Mouse (Mus musculus): ENCODE results near the gene Ndufs7. TPM values are rescaled to one million over a fixed set of nuclear protein-coding genes. Genes with fewer than 3 reads are reported as not detected.

Gene Ndufs7
- polyA plus RNA-seq, 1 experiment from 2014 or later, result 223 TPM

DNA sequence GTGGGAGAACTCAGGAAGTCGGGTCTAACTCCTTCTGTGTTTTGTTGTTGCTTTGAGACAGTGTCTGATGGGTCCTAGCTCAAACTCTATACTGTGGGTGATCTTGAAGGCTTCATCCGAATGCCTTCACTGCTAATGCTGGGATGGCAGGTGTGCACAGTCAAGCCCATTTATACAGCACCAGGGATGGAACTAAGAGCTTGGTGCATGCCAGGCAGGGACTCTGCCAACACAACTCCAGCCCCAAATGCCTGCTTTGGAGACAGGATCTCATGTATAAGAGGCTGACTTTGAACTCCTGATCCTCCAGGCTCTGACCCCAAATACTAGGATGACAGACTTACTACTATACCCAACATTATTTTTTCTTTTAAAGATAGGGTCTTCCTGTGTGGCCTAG is 1.1 kb downstream of the Ndufs7 start:
- Histone ChIP-seq H3K27ac (ENCODE audit: low read length) (peak overlapping the region; percentile 94), H3K9me3 (replicated peaks; ENCODE audit: control insufficient read depth, low read length) (no peaks in the 10 kb centered on the region), H3K4me2 (ENCODE audit: low read depth, low read length) (peak overlapping the region; percentile 87), H3K4me1 (ENCODE audit: control insufficient read depth, low read depth, low read length) (peaks cover 33% of the 10 kb centered on the region), H3K27me3 (ENCODE audit: control insufficient read depth, insufficient read depth, low read depth, low read length) (no peaks in the 10 kb centered on the region), H3K9ac (ENCODE audit: low read depth, low read length) (peak overlapping the region; percentile 91), H3K36me3 (ENCODE audit: control insufficient read depth, insufficient read depth) (peaks cover 9% of the 10 kb centered on the region), H3K4me3 (ENCODE audit: low read depth, low read length) (peak overlapping the region; percentile 88)
- no peak for ATAC-seq (ENCODE audit: low read depth)
- WGBS (ENCODE audit: insufficient replicate concordance), result 30% methylated on average over 2 of the region's 2 CpGs

DNA sequence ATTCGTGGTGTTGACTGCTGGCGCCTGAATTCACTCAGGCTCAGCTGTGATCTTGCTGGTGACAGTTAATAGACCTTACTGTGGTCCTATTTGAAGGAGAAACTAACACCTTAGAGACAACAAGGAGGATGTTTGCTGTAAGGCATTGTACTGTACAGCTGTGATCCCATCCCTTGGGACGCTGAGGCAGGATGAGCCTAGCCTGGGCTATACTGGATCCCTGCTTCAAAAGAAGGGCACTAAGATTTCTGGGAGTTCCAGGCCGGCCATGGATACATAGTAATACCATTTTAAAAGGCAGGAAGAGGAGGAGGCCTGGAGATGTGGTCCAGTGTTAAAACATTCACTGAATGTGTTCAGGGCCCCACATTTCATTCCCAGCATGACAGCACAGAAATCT is 1.7 kb downstream of the Ndufs7 start:
- H3K9me3 ChIP-seq (replicated peaks; ENCODE audit: control insufficient read depth, low read length), result no peaks in the 10 kb centered on the region
- H3K4me2 ChIP-seq (ENCODE audit: low read depth, low read length), result peak overlapping the region; percentile 87
- H3K9ac ChIP-seq (ENCODE audit: low read depth, low read length), result peak overlapping the region; percentile 91; the same call in 1 of the 2 replicates
- no peaks in the 10 kb centered on the region for H3K27me3 ChIP-seq (ENCODE audit: control insufficient read depth, insufficient read depth, low read depth, low read length)
- peaks cover 28% of the 10 kb centered on the region for H3K4me1 ChIP-seq (ENCODE audit: control insufficient read depth, low read depth, low read length)
- H3K4me3 ChIP-seq (ENCODE audit: low read depth, low read length), result peak overlapping the region; percentile 88
- ATAC-seq (ENCODE audit: low read depth), result no peak
- H3K27ac ChIP-seq (ENCODE audit: low read length), result 0 out of 2 replicates have a peak overlapping the region, but pooled peaks have one; percentile 6
- WGBS (ENCODE audit: insufficient replicate concordance), result 82% methylated on average over 4 of the region's 4 CpGs
- H3K36me3 ChIP-seq (ENCODE audit: control insufficient read depth, insufficient read depth), result peaks cover 14% of the 10 kb centered on the region

DNA sequence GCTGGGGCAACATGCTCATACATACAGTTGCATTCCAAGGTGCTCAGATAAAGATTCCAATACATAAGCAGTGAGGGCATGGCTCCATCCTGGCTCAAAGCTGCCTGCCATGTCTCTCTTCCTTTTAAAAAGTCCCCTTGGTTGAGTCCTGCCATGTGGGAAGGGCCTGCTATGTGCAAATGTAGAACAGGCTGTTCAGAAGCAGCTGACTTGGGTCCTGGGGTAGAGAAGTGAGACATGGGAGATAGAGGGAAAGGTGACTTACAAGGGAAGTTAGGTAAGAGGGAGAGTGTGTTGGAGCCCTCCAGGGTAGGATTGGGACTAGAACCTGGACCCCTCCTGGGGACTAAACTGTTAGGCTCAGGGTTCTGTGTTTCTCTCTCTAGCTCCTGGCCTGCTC is 3.1 kb downstream of the Ndufs7 start:
- peaks cover 19% of the 10 kb centered on the region for H3K36me3 ChIP-seq (ENCODE audit: control insufficient read depth, insufficient read depth)
- H3K27me3 ChIP-seq (ENCODE audit: control insufficient read depth, insufficient read depth, low read depth, low read length), result no peaks in the 10 kb centered on the region
- H3K27ac ChIP-seq (ENCODE audit: low read length), result no peak overlapping the region
- no peak for ATAC-seq (ENCODE audit: low read depth)
- H3K4me3 ChIP-seq (ENCODE audit: low read depth, low read length), result no peak overlapping the region
- no peak overlapping the region for H3K9ac ChIP-seq (ENCODE audit: low read depth, low read length)
- no peak overlapping the region for H3K4me2 ChIP-seq (ENCODE audit: low read depth, low read length)
- no peaks in the 10 kb centered on the region for H3K9me3 ChIP-seq (replicated peaks; ENCODE audit: control insufficient read depth, low read length)
- H3K4me1 ChIP-seq (ENCODE audit: control insufficient read depth, low read depth, low read length), result peaks cover 24% of the 10 kb centered on the region

DNA sequence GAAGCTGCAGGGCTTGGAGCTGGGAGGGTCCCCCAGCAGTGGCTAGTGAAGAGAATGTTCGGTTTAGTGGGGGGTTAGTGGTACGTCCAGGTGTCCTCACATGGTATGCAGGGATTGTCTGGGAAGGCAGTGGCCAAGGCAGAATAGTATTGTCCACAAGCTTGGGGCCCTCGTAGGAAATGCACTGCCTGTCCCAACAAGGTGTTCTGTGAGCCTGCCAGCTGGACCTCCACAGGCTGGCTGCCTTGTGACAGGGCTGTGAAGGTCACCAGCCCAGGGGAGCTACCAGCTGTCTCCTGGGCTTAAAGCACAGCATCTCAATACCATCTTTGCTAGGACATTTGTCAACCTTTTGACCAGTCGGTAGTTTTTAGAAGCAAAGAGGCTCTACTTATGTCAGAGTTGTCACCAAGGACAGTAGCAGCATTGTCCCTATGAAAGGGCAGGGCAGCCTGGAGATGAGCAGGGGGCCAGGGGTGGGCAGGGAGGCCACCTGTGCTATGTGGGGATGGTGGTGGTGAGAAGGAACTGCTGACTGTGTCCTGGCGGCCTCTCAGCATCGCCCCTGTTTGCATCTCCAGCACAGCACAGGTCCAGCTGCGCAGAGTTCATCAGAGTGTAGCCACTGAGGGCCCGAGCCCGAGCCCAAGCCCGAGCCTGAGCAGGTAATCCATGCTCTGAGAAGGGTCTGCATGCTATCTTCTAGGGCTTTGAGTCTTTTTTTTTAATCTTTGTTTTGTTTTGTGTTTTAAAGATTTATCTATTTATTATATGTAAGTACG is 3.8 kb downstream of the Ndufs7 start:
- no peaks in the 10 kb centered on the region for H3K27me3 ChIP-seq (ENCODE audit: control insufficient read depth, insufficient read depth, low read depth, low read length)
- peaks cover 22% of the 10 kb centered on the region for H3K4me1 ChIP-seq (ENCODE audit: control insufficient read depth, low read depth, low read length)
- 78% methylated on average over 11 of the region's 11 CpGs for WGBS (ENCODE audit: insufficient replicate concordance)
- H3K9me3 ChIP-seq (replicated peaks; ENCODE audit: control insufficient read depth, low read length), result no peaks in the 10 kb centered on the region
- no peak overlapping the region for H3K27ac ChIP-seq (ENCODE audit: low read length)
- H3K4me3 ChIP-seq (ENCODE audit: low read depth, low read length), result no peak overlapping the region
- peaks cover 21% of the 10 kb centered on the region for H3K36me3 ChIP-seq (ENCODE audit: control insufficient read depth, insufficient read depth)
- H3K9ac ChIP-seq (ENCODE audit: low read depth, low read length), result no peak overlapping the region; the same call in 1 of the 2 replicates
- no peak overlapping the region for H3K4me2 ChIP-seq (ENCODE audit: low read depth, low read length)
- no peak for ATAC-seq (ENCODE audit: low read depth)

DNA sequence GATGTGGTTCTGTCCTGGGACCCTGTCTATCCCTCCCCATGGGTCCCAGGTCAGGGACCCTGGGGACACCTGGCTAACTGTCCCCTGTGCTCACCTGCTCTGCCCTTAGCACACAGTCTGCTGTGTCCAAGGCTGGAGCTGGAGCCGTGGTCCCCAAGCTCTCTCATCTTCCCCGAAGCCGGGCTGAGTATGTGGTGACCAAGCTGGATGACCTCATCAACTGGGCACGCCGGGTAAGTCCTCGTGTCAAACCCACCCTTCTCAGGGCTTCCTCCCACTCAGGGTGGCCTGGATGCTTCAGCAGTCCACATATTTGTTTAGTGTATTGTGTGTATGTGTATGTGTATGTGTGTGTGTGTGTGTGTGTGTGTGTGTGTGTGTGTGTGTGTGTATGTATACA is 4.6 kb downstream of the Ndufs7 start:
- no peak overlapping the region for H3K4me2 ChIP-seq (ENCODE audit: low read depth, low read length)
- no peaks in the 10 kb centered on the region for H3K27me3 ChIP-seq (ENCODE audit: control insufficient read depth, insufficient read depth, low read depth, low read length)
- H3K4me3 ChIP-seq (ENCODE audit: low read depth, low read length), result no peak overlapping the region
- no peak overlapping the region for H3K27ac ChIP-seq (ENCODE audit: low read length)
- peaks cover 23% of the 10 kb centered on the region for H3K4me1 ChIP-seq (ENCODE audit: control insufficient read depth, low read depth, low read length)
- no peak overlapping the region for H3K9ac ChIP-seq (ENCODE audit: low read depth, low read length)
- H3K36me3 ChIP-seq (ENCODE audit: control insufficient read depth, insufficient read depth), result peaks cover 23% of the 10 kb centered on the region
- WGBS (ENCODE audit: insufficient replicate concordance), result 75% methylated on average over 6 of the region's 6 CpGs
- ATAC-seq (ENCODE audit: low read depth), result no peak
- no peaks in the 10 kb centered on the region for H3K9me3 ChIP-seq (replicated peaks; ENCODE audit: control insufficient read depth, low read length)

DNA sequence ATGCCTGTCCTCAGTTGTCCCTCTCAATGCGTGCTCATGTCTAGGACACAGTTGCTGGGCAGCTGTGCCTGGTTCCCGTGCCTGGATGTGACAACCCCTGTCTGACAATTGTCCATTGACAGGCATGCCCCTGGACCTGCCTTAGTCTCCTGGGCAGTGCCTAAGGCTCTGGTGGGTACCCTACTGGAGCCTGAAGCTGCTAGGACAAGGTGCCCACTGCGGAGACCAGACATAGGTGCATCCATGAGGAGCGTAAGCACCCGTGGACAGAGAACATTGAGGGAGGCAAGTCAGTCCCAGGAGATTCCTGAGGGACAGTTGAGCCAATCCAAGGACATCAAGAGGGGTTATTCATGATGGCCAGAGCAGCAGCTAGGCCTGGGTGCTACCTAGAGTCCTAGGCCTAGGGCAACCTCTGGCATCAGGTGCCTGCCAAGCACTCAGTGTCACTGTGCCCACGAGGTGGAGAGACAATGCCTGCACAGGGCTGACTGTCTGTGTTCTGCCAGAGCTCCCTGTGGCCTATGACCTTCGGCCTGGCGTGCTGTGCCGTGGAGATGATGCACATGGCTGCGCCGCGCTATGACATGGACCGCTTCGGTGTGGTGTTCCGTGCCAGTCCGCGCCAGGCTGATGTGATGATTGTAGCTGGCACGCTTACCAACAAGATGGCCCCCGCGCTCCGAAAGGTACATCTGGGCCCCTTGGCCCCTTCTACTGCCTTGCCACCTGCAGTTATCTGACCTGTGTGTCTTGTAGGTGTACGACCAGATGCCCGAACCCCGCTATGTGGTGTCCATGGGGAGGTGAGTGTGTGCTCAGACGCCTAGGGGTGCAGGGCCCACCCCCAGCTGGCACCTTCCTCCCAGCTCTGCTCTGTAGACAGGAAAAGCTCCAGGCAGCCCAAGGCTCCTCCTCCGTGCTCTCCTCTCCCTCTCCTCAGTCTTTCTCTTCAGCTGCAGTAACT is 5.7 kb downstream of the Ndufs7 start:
- Histone ChIP-seq H3K27ac (ENCODE audit: low read length) (no peak overlapping the region), H3K9me3 (replicated peaks; ENCODE audit: control insufficient read depth, low read length) (no peaks in the 10 kb centered on the region), H3K4me1 (ENCODE audit: control insufficient read depth, low read depth, low read length) (peaks cover 26% of the 10 kb centered on the region), H3K36me3 (ENCODE audit: control insufficient read depth, insufficient read depth) (peaks cover 25% of the 10 kb centered on the region), H3K4me2 (ENCODE audit: low read depth, low read length) (no peak overlapping the region), H3K9ac (ENCODE audit: low read depth, low read length) (no peak overlapping the region), H3K27me3 (ENCODE audit: control insufficient read depth, insufficient read depth, low read depth, low read length) (no peaks in the 10 kb centered on the region), H3K4me3 (ENCODE audit: low read depth, low read length) (no peak overlapping the region)
- WGBS (ENCODE audit: insufficient replicate concordance), result 89% methylated on average over 26 of the region's 26 CpGs
- ATAC-seq (ENCODE audit: low read depth), result no peak

DNA sequence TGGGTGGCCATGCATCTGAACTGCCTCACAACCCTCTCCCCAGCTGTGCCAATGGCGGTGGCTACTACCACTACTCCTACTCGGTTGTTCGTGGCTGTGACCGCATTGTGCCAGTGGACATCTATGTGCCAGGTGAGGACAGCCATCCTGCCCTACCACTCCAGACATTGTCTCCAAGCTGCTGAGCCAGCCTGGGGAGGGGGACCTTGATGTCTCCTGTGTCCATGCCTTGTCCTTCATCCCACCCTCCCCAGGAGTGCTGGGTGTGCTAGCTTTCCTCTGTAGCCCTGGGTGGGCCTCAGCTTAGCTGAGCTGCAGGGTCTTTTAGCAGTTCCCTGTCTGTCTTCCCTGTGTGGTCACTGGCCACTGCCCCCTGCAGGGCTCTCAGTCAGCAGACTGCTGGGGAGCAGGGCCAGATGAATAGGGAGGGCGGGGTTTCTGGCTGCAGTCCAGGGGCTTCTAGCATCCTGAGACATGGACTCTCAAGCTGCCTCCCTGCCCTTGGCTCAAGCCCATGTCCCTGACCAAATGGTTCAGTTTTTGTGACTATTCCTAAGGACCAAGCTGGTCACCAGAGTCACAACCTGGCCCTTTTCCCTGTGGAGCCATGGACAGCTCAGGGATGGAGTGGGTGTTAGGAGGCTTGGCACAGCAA is 7.1 kb downstream of the Ndufs7 start:
- Histone ChIP-seq H3K4me3 (ENCODE audit: low read depth, low read length) (no peak overlapping the region), H3K27me3 (ENCODE audit: control insufficient read depth, insufficient read depth, low read depth, low read length) (no peaks in the 10 kb centered on the region), H3K36me3 (ENCODE audit: control insufficient read depth, insufficient read depth) (peaks cover 25% of the 10 kb centered on the region), H3K9ac (ENCODE audit: low read depth, low read length) (no peak overlapping the region), H3K4me2 (ENCODE audit: low read depth, low read length) (no peak overlapping the region), H3K9me3 (replicated peaks; ENCODE audit: control insufficient read depth, low read length) (no peaks in the 10 kb centered on the region), H3K4me1 (ENCODE audit: control insufficient read depth, low read depth, low read length) (peaks cover 25% of the 10 kb centered on the region), H3K27ac (ENCODE audit: low read length) (no peak overlapping the region)
- no peak for ATAC-seq (ENCODE audit: low read depth)
- 80% methylated on average over 5 of the region's 5 CpGs for WGBS (ENCODE audit: insufficient replicate concordance)

DNA sequence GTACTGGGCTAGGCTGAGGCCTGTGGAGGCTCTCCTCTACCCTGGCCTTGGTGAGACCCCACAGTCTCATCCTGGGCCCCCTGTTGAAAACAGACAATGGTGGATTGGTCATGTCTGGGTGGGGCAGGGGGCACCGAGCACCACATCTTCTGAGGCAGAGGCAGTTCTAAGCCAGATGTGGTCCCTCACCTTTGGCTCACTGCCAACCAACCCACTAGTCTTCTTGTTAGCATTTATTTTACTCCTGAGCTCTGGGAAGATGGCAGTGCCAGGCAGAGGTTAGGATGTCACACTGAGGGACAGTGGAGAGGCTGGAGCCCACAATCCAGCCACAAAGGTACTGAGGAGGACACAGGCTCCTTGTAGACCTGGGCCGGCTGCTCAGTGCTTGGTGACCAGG is 9.0 kb downstream of the Ndufs7 start:
- H3K4me1 ChIP-seq (ENCODE audit: control insufficient read depth, low read depth, low read length), result peaks cover 39% of the 10 kb centered on the region
- no peak for ATAC-seq (ENCODE audit: low read depth)
- no peak overlapping the region for H3K4me2 ChIP-seq (ENCODE audit: low read depth, low read length)
- no peak overlapping the region for H3K4me3 ChIP-seq (ENCODE audit: low read depth, low read length)
- no peak overlapping the region for H3K9ac ChIP-seq (ENCODE audit: low read depth, low read length)
- peaks cover 25% of the 10 kb centered on the region for H3K36me3 ChIP-seq (ENCODE audit: control insufficient read depth, insufficient read depth)
- no peaks in the 10 kb centered on the region for H3K27me3 ChIP-seq (ENCODE audit: control insufficient read depth, insufficient read depth, low read depth, low read length)
- 50% methylated on average over 2 of the region's 2 CpGs for WGBS (ENCODE audit: insufficient replicate concordance)
- H3K27ac ChIP-seq (ENCODE audit: low read length), result no peak overlapping the region
- no peaks in the 10 kb centered on the region for H3K9me3 ChIP-seq (replicated peaks; ENCODE audit: control insufficient read depth, low read length)
